Mouse (Mus musculus): ENCODE data around the gene Dynlt1f. TPM values are rescaled to one million over a fixed set of nuclear protein-coding genes. Genes with fewer than 3 reads are reported as not detected.
"Not testable (repeated sequence)": the region's sequence is repeated elsewhere in the genome, so short reads cannot be mapped to it uniquely, and the experiment has no call there.

Dynlt1f gene
- polyA plus RNA-seq, 1 experiment, result 154 TPM

GRCm38 (mm10) chr17:6661093-6661816 is 5.6 kb upstream of the Dynlt1f start:
- not testable (repeated sequence) for H3K36me3 ChIP-seq (ENCODE audit: control insufficient read depth, insufficient read depth, low read length)
- DNase-seq, result peak; percentile 74
- 4% methylated on average over 9 of the region's 11 CpGs for WGBS

GRCm38 (mm10) chr17:6660589-6660988 is 4.9 kb upstream of the Dynlt1f start:
- not testable (repeated sequence) for H3K36me3 ChIP-seq (ENCODE audit: control insufficient read depth, insufficient read depth, low read length); DNase-seq; H3K4me3 ChIP-seq (ENCODE audit: control insufficient read depth, insufficient read depth, low read length); H3K27me3 ChIP-seq (ENCODE audit: control insufficient read depth, insufficient read depth, low read length)
- 46% methylated on average over 6 of the region's 6 CpGs for WGBS
- peaks cover 14% of the 10 kb centered on the region for H3K4me1 ChIP-seq (replicated peaks; ENCODE audit: control insufficient read depth, insufficient read depth, low read length)
- H3K27ac ChIP-seq (ENCODE audit: control insufficient read depth, insufficient read depth, low read length), result peak overlapping the region; percentile 84

More at GRCm38 (mm10) chr17:6661093-6661816, 5.6 kb upstream of the Dynlt1f start:
- peak overlapping the region; percentile 81 for H3K27ac ChIP-seq (ENCODE audit: control insufficient read depth, insufficient read depth, low read length)
- H3K27me3 ChIP-seq (ENCODE audit: control insufficient read depth, insufficient read depth, low read length), result not testable (repeated sequence)
- H3K4me1 ChIP-seq (replicated peaks; ENCODE audit: control insufficient read depth, insufficient read depth, low read length), result peaks cover 12% of the 10 kb centered on the region
- peak overlapping the region; percentile 0; the same call in 1 of the 2 replicates for H3K4me3 ChIP-seq (ENCODE audit: control insufficient read depth, insufficient read depth, low read length)

DNA sequence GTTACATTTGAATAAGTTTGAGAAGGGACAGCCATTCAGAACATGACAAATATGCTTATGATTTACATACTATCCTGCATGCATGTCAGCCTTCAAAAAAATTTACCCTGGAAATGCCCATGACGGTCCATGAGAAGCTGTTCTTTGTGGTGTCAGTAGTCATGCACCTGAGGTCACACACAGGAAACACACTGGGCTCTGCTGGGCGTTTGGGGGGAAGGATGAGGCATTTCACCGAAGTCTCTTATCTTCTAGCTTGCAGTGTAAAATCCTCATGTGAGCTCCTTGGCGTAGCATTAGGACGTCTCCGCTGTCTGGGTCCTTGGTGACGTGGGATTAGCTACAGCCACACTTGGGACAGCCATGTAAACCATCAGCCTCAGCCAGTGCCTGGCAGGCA is 3.1 kb upstream of the Dynlt1f start, which contains the start of gene Sytl3:
Sytl3 (plus strand) TSS at position 293 of the 400 bp plus-strand sequence.
- not testable (repeated sequence) for H3K27ac ChIP-seq (ENCODE audit: control insufficient read depth, insufficient read depth, low read length); H3K4me3 ChIP-seq (ENCODE audit: control insufficient read depth, insufficient read depth, low read length); H3K36me3 ChIP-seq (ENCODE audit: control insufficient read depth, insufficient read depth, low read length); H3K27me3 ChIP-seq (ENCODE audit: control insufficient read depth, insufficient read depth, low read length)
- peaks cover 11% of the 10 kb centered on the region for H3K4me1 ChIP-seq (replicated peaks; ENCODE audit: control insufficient read depth, insufficient read depth, low read length)
- peak; percentile 76 for DNase-seq
- WGBS, result 9% methylated on average over 6 of the region's 7 CpGs

DNA sequence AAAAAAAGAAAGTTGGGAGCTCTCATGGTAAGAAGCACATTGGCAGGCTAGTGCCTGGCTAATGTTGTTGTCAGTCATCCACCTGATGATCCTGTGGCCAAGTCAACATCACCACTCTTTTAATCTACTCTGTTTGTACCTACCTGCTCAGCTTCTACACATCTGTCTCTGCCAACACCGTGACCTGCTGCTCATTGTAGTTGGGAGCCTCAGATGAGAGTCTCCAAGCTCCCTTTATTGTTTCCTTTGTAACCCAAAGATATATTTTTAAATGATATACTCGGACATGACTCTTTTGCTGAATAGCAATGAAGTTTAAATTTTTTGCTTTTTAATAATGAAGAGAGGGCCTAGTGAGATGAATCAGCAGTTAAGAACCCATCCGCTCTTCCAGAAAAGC is 771 bp upstream of the Dynlt1f start:
- 91% methylated on average over 1 of the region's 3 CpGs for WGBS
- H3K27me3 ChIP-seq (ENCODE audit: control insufficient read depth, insufficient read depth, low read length); H3K36me3 ChIP-seq (ENCODE audit: control insufficient read depth, insufficient read depth, low read length); H3K4me1 ChIP-seq (replicated peaks; ENCODE audit: control insufficient read depth, insufficient read depth, low read length); DNase-seq; H3K4me3 ChIP-seq (ENCODE audit: control insufficient read depth, insufficient read depth, low read length): not testable (repeated sequence)
- peak overlapping the region; percentile 87 for H3K27ac ChIP-seq (ENCODE audit: control insufficient read depth, insufficient read depth, low read length)

- DNase-seq, result peak; percentile 60
- TF ChIP-seq CTCF (IDR thresholded peaks at IDR 0.05; ENCODE audit: borderline replicate concordance, control insufficient read depth, extremely low read depth, insufficient read depth, low read length, poor library complexity) (0 out of 2 replicates have a peak, but pooled peaks have one; percentile 9), POLR2A (IDR thresholded peaks at IDR 0.05; ENCODE audit: control insufficient read depth, extremely low read depth, insufficient read depth, low read length, poor library complexity) (peak; percentile 44; the same call in 1 of the 2 replicates)
- not testable (repeated sequence) for H3K4me1 ChIP-seq (replicated peaks; ENCODE audit: control insufficient read depth, insufficient read depth, low read length); H3K27me3 ChIP-seq (ENCODE audit: control insufficient read depth, insufficient read depth, low read length); H3K36me3 ChIP-seq (ENCODE audit: control insufficient read depth, insufficient read depth, low read length)
- WGBS, result under 1% methylated on average over 36 of the region's 36 CpGs
- Histone ChIP-seq H3K27ac (ENCODE audit: control insufficient read depth, insufficient read depth, low read length) (peak overlapping the region; percentile 13), H3K4me3 (ENCODE audit: control insufficient read depth, insufficient read depth, low read length) (peak overlapping the region; percentile 45)
These were observed 601 bp downstream of the Dynlt1f start for GRCm38 (mm10) chr17:6655087-6655511.

DNA sequence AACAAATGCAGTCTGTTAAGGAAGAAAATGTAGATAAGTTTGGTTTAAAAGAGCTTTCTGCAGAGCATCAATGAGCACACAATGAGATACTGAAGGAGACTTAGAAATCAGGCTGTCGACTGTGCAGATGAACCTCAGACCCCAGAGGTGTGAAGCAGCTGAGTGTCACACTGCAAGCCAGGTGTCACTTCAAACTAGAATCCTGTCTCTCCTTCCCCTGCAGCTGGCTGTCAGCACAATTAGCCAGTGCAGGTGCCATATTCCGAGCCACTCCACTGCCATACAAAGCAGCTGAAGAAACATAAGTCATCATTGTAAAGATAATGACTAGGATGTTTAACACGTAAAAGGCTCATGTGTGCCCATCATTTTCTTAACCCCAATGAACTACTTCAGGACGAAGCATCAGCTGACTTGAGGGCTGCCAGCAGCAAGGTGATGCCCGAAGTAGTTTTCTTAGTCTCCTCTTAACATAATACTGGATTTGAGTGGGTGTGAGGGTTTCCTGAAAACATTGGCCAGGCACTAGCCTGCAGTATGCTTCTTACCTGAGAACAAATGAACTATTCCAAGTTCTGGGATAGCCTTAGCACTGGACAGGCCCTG is 2.3 kb downstream of the Dynlt1f start:
- not testable (repeated sequence) for H3K27ac ChIP-seq (ENCODE audit: control insufficient read depth, insufficient read depth, low read length); H3K4me3 ChIP-seq (ENCODE audit: control insufficient read depth, insufficient read depth, low read length); H3K36me3 ChIP-seq (ENCODE audit: control insufficient read depth, insufficient read depth, low read length); H3K27me3 ChIP-seq (ENCODE audit: control insufficient read depth, insufficient read depth, low read length); DNase-seq; H3K4me1 ChIP-seq (replicated peaks; ENCODE audit: control insufficient read depth, insufficient read depth, low read length)
- 65% methylated on average over 5 of the region's 5 CpGs for WGBS

- not testable (repeated sequence) for H3K36me3 ChIP-seq (ENCODE audit: control insufficient read depth, insufficient read depth, low read length); DNase-seq; H3K27me3 ChIP-seq (ENCODE audit: control insufficient read depth, insufficient read depth, low read length); H3K4me1 ChIP-seq (replicated peaks; ENCODE audit: control insufficient read depth, insufficient read depth, low read length); H3K4me3 ChIP-seq (ENCODE audit: control insufficient read depth, insufficient read depth, low read length); H3K27ac ChIP-seq (ENCODE audit: control insufficient read depth, insufficient read depth, low read length)
- WGBS, result 94% methylated on average over 6 of the region's 7 CpGs
These were observed 4.7 kb downstream of the Dynlt1f start for GRCm38 (mm10) chr17:6650904-6651565.

- 97% methylated on average over 3 of the region's 3 CpGs for WGBS
These were observed 8.2 kb downstream of the Dynlt1f start for GRCm38 (mm10) chr17:6647452-6647851.

DNA sequence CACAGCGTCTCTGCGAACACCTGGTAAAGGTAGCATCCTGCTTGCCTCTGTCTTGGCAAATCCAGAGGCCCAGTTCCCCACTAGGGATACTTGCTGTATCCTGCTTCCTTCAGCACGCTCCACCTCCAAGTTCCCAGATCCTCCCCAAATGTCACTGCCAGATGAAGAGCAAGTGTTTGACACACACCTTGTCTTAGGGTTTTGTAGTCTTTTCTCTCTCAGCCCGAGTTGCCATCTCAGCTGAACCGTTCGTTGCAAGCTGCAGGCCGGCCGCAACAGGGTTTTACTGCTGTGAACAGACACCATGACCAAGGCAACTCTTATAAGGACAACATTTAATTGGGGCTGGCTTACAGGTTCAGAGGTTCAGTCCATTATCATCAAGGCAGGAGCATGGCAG is 8.9 kb downstream of the Dynlt1f start:
- not testable (repeated sequence) for H3K27me3 ChIP-seq (ENCODE audit: control insufficient read depth, insufficient read depth, low read length); DNase-seq; H3K4me3 ChIP-seq (ENCODE audit: control insufficient read depth, insufficient read depth, low read length); H3K27ac ChIP-seq (ENCODE audit: control insufficient read depth, insufficient read depth, low read length); H3K36me3 ChIP-seq (ENCODE audit: control insufficient read depth, insufficient read depth, low read length); H3K4me1 ChIP-seq (replicated peaks; ENCODE audit: control insufficient read depth, insufficient read depth, low read length)
- WGBS, result 95% methylated on average over 8 of the region's 8 CpGs

More at GRCm38 (mm10) chr17:6647452-6647851, 8.2 kb downstream of the Dynlt1f start:
- not testable (repeated sequence) for H3K27ac ChIP-seq (ENCODE audit: control insufficient read depth, insufficient read depth, low read length); H3K27me3 ChIP-seq (ENCODE audit: control insufficient read depth, insufficient read depth, low read length); H3K4me1 ChIP-seq (replicated peaks; ENCODE audit: control insufficient read depth, insufficient read depth, low read length); DNase-seq; H3K36me3 ChIP-seq (ENCODE audit: control insufficient read depth, insufficient read depth, low read length); H3K4me3 ChIP-seq (ENCODE audit: control insufficient read depth, insufficient read depth, low read length)

DNA sequence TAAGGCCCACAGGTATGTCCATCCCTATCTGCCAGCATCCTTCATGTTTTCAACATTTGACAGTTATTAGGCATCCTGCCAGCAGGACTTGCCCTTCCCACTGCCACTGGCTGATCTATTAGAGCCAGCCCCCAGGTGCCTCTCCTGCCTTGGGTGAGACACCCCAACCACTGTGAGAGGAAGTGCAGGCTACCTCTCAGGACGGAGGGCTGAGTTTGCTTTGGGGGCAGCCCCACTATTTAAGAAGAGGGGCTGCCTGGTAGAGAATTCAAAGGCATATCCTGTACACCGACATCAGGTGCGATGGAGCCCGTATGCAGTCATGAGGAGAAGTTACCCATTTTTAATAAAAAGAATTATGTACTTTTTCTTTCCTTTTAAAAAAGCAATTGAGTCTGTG is 10.0 kb downstream of the Dynlt1f start:
- not testable (repeated sequence) for H3K36me3 ChIP-seq (ENCODE audit: control insufficient read depth, insufficient read depth, low read length); H3K27ac ChIP-seq (ENCODE audit: control insufficient read depth, insufficient read depth, low read length); H3K27me3 ChIP-seq (ENCODE audit: control insufficient read depth, insufficient read depth, low read length); H3K4me3 ChIP-seq (ENCODE audit: control insufficient read depth, insufficient read depth, low read length); DNase-seq; H3K4me1 ChIP-seq (replicated peaks; ENCODE audit: control insufficient read depth, insufficient read depth, low read length)
- 73% methylated on average over 4 of the region's 4 CpGs for WGBS

Data from thymus, adult 2 months (tissue).